Mouse (Mus musculus) bone marrow, adult 2 months (tissue): ENCODE measurements around the gene Col25a1.

Experiments used
- CTCF ChIP-seq: fragments of 200-500 bp; IDR thresholded peaks from 2 replicates; pipeline ENCODE4 v1.5.1; 2011; ENCODE audit warnings: low read length, control low read depth; ENCODE audit not compliant: control insufficient read depth, insufficient read depth
- POLR2A ChIP-seq: fragments of 200-500 bp; IDR thresholded peaks from 2 replicates; pipeline ENCODE4 v1.6.1; 2011; ENCODE audit warnings: low read depth, mild to moderate bottlenecking, control low read depth, low read length, borderline replicate concordance; ENCODE audit not compliant: control insufficient read depth

GRCm38 (mm10) chr3:130413239-130413638 is 281.9 kb downstream of the Col25a1 start:
- TF ChIP-seq POLR2A (no peak), CTCF (no peak)
